Mouse (Mus musculus) lung, postnatal 0 days (tissue): ENCODE results near the gene Kifc3.

Experiments
- CTCF ChIP-seq: IDR thresholded peaks from 2 replicates; pipeline ENCODE4 v1.5.1; 2016; ENCODE audit warnings: antibody characterized with exemption, mild to moderate bottlenecking
- EP300 ChIP-seq: IDR thresholded peaks from 2 replicates; pipeline ENCODE4 v1.6.1; 2016; ENCODE audit warnings: antibody characterized with exemption, mild to moderate bottlenecking, control low read depth

DNA sequence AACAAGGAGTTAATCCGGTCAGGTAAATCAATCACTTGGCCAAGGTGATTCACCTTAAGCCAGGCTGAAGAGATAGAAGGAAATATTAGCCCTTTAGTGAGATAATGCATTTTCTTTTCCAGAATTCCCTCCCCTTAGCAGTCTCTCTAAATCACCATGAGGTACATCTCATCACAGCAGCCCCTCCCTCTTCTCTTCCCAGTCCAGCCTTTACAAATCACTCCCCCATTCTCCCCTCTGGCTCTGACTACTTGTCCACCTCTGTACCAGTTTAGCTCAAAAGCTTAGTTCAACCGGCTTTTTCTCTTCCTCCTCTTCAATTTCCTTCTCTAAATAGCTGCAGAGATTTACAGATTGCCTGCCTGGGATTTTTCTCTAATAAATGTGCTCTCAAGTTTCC, 18.4 kb upstream of the Kifc3 start:
- TF ChIP-seq CTCF (no peak), EP300 (no peak)
